Mouse (Mus musculus): ENCODE results near the gene Tpd52l2. TPM values are rescaled to one million over a fixed set of nuclear protein-coding genes. Genes with fewer than 3 reads are reported as not detected.

Gene Tpd52l2
- polyA plus RNA-seq, 1 experiment from 2014 or later, result 109 TPM

DNA sequence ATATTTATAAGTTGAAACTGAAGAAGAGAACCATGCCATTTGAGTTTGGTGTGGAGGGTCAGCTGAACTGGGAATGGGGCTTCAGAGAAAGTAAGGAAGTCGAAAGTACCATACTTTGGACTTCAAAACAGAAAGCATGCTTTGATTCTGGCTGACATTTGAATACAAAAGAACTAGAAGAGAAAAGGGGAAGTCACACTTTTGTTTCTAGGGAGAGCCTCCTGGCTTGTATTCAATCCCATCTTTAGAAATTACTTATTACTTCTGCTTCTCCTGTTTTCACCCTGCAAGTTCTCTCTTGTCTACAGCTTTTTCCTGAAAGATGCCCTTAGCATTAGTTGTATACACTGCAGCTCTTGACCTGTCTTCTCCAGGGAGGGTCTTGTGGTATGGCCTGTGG, 51.3 kb downstream of the Tpd52l2 start:
- Histone ChIP-seq H3K9ac (no peak overlapping the region), H3K36me3 (peaks cover 75% of the 10 kb centered on the region), H3K4me3 (no peak overlapping the region), H3K27me3 (replicated peaks) (no peaks in the 10 kb centered on the region), H3K4me1 (peaks cover 7% of the 10 kb centered on the region), H3K9me3 (no peaks in the 10 kb centered on the region), H3K27ac (replicated peaks) (no peak overlapping the region), H3K4me2 (no peak overlapping the region)
- 84% methylated on average over 1 of the region's 1 CpGs for WGBS
- no peak for ATAC-seq (ENCODE audit: extremely low read depth, insufficient number of reproducible peaks, low FRiP score, low TSS enrichment)

- Histone ChIP-seq H3K4me3 (no peak overlapping the region), H3K9ac (no peak overlapping the region), H3K27ac (replicated peaks) (no peak overlapping the region), H3K9me3 (no peaks in the 10 kb centered on the region), H3K27me3 (replicated peaks) (no peaks in the 10 kb centered on the region), H3K4me2 (no peak overlapping the region), H3K36me3 (peaks cover 79% of the 10 kb centered on the region), H3K4me1 (peaks cover 7% of the 10 kb centered on the region)
- 64% methylated on average over 5 of the region's 5 CpGs for WGBS
- ATAC-seq (ENCODE audit: extremely low read depth, insufficient number of reproducible peaks, low FRiP score, low TSS enrichment), result no peak
These were observed 51.7 kb downstream of the Tpd52l2 start for GRCm38 (mm10) chr2:181548682-181549081.

GRCm38 (mm10) chr2:181550233-181550632, 53.3 kb downstream of the Tpd52l2 start:
- Histone ChIP-seq H3K4me2 (no peak overlapping the region), H3K27me3 (replicated peaks) (no peaks in the 10 kb centered on the region), H3K36me3 (peaks cover 92% of the 10 kb centered on the region), H3K4me1 (peaks cover 7% of the 10 kb centered on the region), H3K9me3 (no peaks in the 10 kb centered on the region), H3K9ac (no peak overlapping the region), H3K27ac (replicated peaks) (no peak overlapping the region), H3K4me3 (no peak overlapping the region)
- ATAC-seq (ENCODE audit: extremely low read depth, insufficient number of reproducible peaks, low FRiP score, low TSS enrichment), result no peak
- 78% methylated on average over 2 of the region's 2 CpGs for WGBS

GRCm38 (mm10) chr2:181553772-181554171, 56.8 kb downstream of the Tpd52l2 start:
- Histone ChIP-seq H3K4me2 (no peak overlapping the region), H3K36me3 (peaks cover 62% of the 10 kb centered on the region), H3K9me3 (no peaks in the 10 kb centered on the region), H3K27ac (replicated peaks) (no peak overlapping the region), H3K4me1 (no peaks in the 10 kb centered on the region), H3K9ac (no peak overlapping the region), H3K4me3 (no peak overlapping the region), H3K27me3 (replicated peaks) (no peaks in the 10 kb centered on the region)
- ATAC-seq (ENCODE audit: extremely low read depth, insufficient number of reproducible peaks, low FRiP score, low TSS enrichment), result no peak

DNA sequence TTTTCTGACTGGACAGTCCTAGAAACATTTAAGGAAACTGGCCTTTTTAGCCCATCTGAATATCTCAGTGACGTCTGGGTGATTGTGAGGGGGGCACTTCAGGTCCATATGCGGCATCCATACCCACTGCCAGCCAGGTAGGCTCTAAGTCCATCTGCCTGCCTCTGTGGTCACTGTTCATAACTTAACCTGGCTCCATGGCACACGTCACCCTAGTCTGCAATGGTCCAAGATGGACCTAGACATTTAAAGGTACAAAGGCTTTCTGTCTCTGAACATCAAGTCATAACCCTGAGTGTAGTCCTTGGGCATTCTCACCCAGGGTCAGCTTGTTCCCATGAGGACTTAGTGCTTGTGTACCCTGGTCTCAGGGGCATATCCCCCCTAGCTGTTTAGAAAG, 70.4 kb downstream of the Tpd52l2 start:
- peaks cover 8% of the 10 kb centered on the region for H3K4me1 ChIP-seq
- H3K27ac ChIP-seq (replicated peaks), result no peak overlapping the region
- no peak overlapping the region for H3K4me2 ChIP-seq
- peaks cover 28% of the 10 kb centered on the region for H3K36me3 ChIP-seq
- 83% methylated on average over 3 of the region's 3 CpGs for WGBS
- no peak overlapping the region for H3K9ac ChIP-seq
- no peak overlapping the region for H3K4me3 ChIP-seq
- peaks cover 9% of the 10 kb centered on the region; the same call in 1 of the 2 replicates for H3K9me3 ChIP-seq
- H3K27me3 ChIP-seq (replicated peaks), result no peaks in the 10 kb centered on the region
- ATAC-seq (ENCODE audit: extremely low read depth, insufficient number of reproducible peaks, low FRiP score, low TSS enrichment), result no peak

Other genes starting within 250 kb of the Tpd52l2 start
- gene Gmeb2, start 209.1 kb upstream of the Tpd52l2 start, polyA plus RNA-seq (2015; fragmentation: Nextera tagmentation; extraction: Ambion mirVana), result 8.7 and 9.0 TPM in 2 replicates
- 1.5 and 2.4 TPM in 2 replicates for gene Stmn3, start 182.6 kb upstream of the Tpd52l2 start, polyA plus RNA-seq (2015; fragmentation: Nextera tagmentation; extraction: Ambion mirVana)
- 23.1 and 26.5 TPM in 2 replicates for gene Rtel1, start 177.4 kb upstream of the Tpd52l2 start, polyA plus RNA-seq (2015; fragmentation: Nextera tagmentation; extraction: Ambion mirVana)
- gene Zgpat, start 132.2 kb upstream of the Tpd52l2 start, polyA plus RNA-seq (2015; fragmentation: Nextera tagmentation; extraction: Ambion mirVana), result 23.3 and 26.7 TPM in 2 replicates
- 57.5 and 59.1 TPM in 2 replicates for gene Arfrp1, start 131.7 kb upstream of the Tpd52l2 start, polyA plus RNA-seq (2015; fragmentation: Nextera tagmentation; extraction: Ambion mirVana)
- 11.9 and 15.6 TPM in 2 replicates for gene Lime1, start 117.1 kb upstream of the Tpd52l2 start, polyA plus RNA-seq (2015; fragmentation: Nextera tagmentation; extraction: Ambion mirVana)
- gene Zbtb46, start 37.7 kb upstream of the Tpd52l2 start, polyA plus RNA-seq (2015; fragmentation: Nextera tagmentation; extraction: Ambion mirVana), result 10.6 TPM in 2 replicates
- 0.11 and 0.27 TPM in 2 replicates for gene Abhd16b, start 3.9 kb upstream of the Tpd52l2 start, polyA plus RNA-seq (2015; fragmentation: Nextera tagmentation; extraction: Ambion mirVana)
- gene Dnajc5, start 23.3 kb downstream of the Tpd52l2 start, polyA plus RNA-seq (2015; fragmentation: Nextera tagmentation; extraction: Ambion mirVana), result 77.4 and 79.8 TPM in 2 replicates
- gene Uckl1, start 87.8 kb downstream of the Tpd52l2 start, polyA plus RNA-seq (2015; fragmentation: Nextera tagmentation; extraction: Ambion mirVana), result 63.8 and 64.0 TPM in 2 replicates
- gene Prpf6, start 94.7 kb downstream of the Tpd52l2 start, polyA plus RNA-seq (2015; fragmentation: Nextera tagmentation; extraction: Ambion mirVana), result 40.1 and 44.4 TPM in 2 replicates
- gene Zfp512b, start 95.7 kb downstream of the Tpd52l2 start, polyA plus RNA-seq (2015; fragmentation: Nextera tagmentation; extraction: Ambion mirVana), result 25.3 and 28.5 TPM in 2 replicates
- 12.8 and 13.1 TPM in 2 replicates for gene Samd10, start 102.1 kb downstream of the Tpd52l2 start, polyA plus RNA-seq (2015; fragmentation: Nextera tagmentation; extraction: Ambion mirVana)
- gene Gm29797, start 159.9 kb downstream of the Tpd52l2 start, polyA plus RNA-seq (2015; fragmentation: Nextera tagmentation; extraction: Ambion mirVana), result 0.27 TPM in 1 of 2 replicates, not detected in the other
- 34.7 and 36.1 TPM in 2 replicates for gene Sox18, start 174.5 kb downstream of the Tpd52l2 start, polyA plus RNA-seq (2015; fragmentation: Nextera tagmentation; extraction: Ambion mirVana)
- 15.2 and 17.1 TPM in 2 replicates for gene Tcea2, start 183.2 kb downstream of the Tpd52l2 start, polyA plus RNA-seq (2015; fragmentation: Nextera tagmentation; extraction: Ambion mirVana)
- gene Rgs19, start 196.8 kb downstream of the Tpd52l2 start, polyA plus RNA-seq (2015; fragmentation: Nextera tagmentation; extraction: Ambion mirVana), result 43.5 and 44.2 TPM in 2 replicates
- gene Lkaaear1, start 201.3 kb downstream of the Tpd52l2 start, polyA plus RNA-seq (2015; fragmentation: Nextera tagmentation; extraction: Ambion mirVana), result not detected in 2 replicates
- gene Oprl1, start 217.9 kb downstream of the Tpd52l2 start, polyA plus RNA-seq (2015; fragmentation: Nextera tagmentation; extraction: Ambion mirVana), result 4.9 and 5.0 TPM in 2 replicates